Mouse (Mus musculus) heart, embryonic 11.5 days (tissue): ENCODE measurements around the gene Prss50. TPM values are rescaled to one million over a fixed set of nuclear protein-coding genes. Genes with fewer than 3 reads are reported as not detected.

Experiments used
- ATAC-seq: fragments of 200-750 bp; cut with Nextera tagmentation; replicated peaks from 2 replicates; pipeline ENCODE4 v1.8.0; 2017; ENCODE audit warnings: moderate library complexity; ENCODE audit not compliant: insufficient number of reproducible peaks, low FRiP score, low TSS enrichment
- H3K27ac ChIP-seq: fragments of 300-500 bp; sonication (generic); 2 replicates; pipeline ENCODE4 v1.5.1; 2014; ENCODE audit warnings: mild to moderate bottlenecking, low read depth, low read length
- H3K27me3 ChIP-seq: fragments of 300-500 bp; sonication (generic); 2 replicates; pipeline ENCODE4 v1.6.1; 2014; ENCODE audit warnings: mild to moderate bottlenecking, low read length, mixed read lengths; ENCODE audit not compliant: control insufficient read depth, insufficient read depth
- H3K36me3 ChIP-seq: fragments of 300-500 bp; sonication (generic); 2 replicates; pipeline ENCODE4 v1.6.1; 2014; ENCODE audit warnings: mild to moderate bottlenecking, low read length, moderate library complexity, mixed read lengths; ENCODE audit not compliant: control insufficient read depth, insufficient read depth
- H3K4me1 ChIP-seq: fragments of 300-500 bp; sonication (generic); 2 replicates; pipeline ENCODE4 v1.6.1; 2014; ENCODE audit warnings: low read length; ENCODE audit not compliant: control insufficient read depth, insufficient read depth
- H3K4me2 ChIP-seq: fragments of 300-500 bp; sonication (generic); 2 replicates; pipeline ENCODE4 v1.6.1; 2014; ENCODE audit warnings: mild to moderate bottlenecking, moderate library complexity
- H3K4me3 ChIP-seq: fragments of 300-500 bp; sonication (generic); 2 replicates; pipeline ENCODE4 v1.5.1; 2014; ENCODE audit warnings: low read depth, low read length
- H3K9ac ChIP-seq: fragments of 300-500 bp; sonication (generic); 2 replicates; pipeline ENCODE4 v1.6.1; 2014; ENCODE audit warnings: mild to moderate bottlenecking, low read depth, low read length, moderate library complexity
- H3K9me3 ChIP-seq: fragments of 300-500 bp; sonication (generic); replicated peaks from 2 replicates; pipeline ENCODE4 v1.6.1; 2016; ENCODE audit warnings: low read length; ENCODE audit not compliant: control insufficient read depth
- WGBS: fragments of 180-500 bp; shearing (Covaris S2); extraction: QIAGEN DNeasy Blood & Tissue Kit; methylation state at CpG from one replicate; pipeline ENCODE4 v1.1.7; 2014; ENCODE audit not compliant: insufficient replicate concordance; 5-methylcytosine and 5-hydroxymethylcytosine counted together
- polyA plus RNA-seq: library from polyadenylated mRNA; unstranded; fragments of >200 nt; fragmentation: Nextera tagmentation; extraction: Ambion mirVana; gene quantifications from 2 replicates; pipeline ENCODE4 v1.2.1, GENCODE M21; 2014

The Prss50 gene
- polyA plus RNA-seq, 1 experiment from 2014 or later: 1.6 TPM

GRCm38 (mm10) chr9:110902271-110902670, 44.5 kb downstream of the Prss50 start:
- Histone ChIP-seq H3K27me3 (no peaks in the 10 kb centered on the region; the same call in 1 of the 2 replicates), H3K4me1 (no peaks in the 10 kb centered on the region), H3K4me3 (no peak overlapping the region), H3K27ac (no peak overlapping the region), H3K36me3 (no peaks in the 10 kb centered on the region), H3K9me3 (no peaks in the 10 kb centered on the region; the same call in 1 of the 2 replicates), H3K4me2 (no peak overlapping the region), H3K9ac (no peak overlapping the region)
- 69% methylated on average over 4 of the region's 4 CpGs for WGBS
- no peak for ATAC-seq

- Histone ChIP-seq H3K9me3 (no peaks in the 10 kb centered on the region; the same call in 1 of the 2 replicates), H3K4me3 (no peak overlapping the region), H3K9ac (no peak overlapping the region), H3K4me2 (no peak overlapping the region), H3K27me3 (no peaks in the 10 kb centered on the region), H3K4me1 (no peaks in the 10 kb centered on the region), H3K36me3 (no peaks in the 10 kb centered on the region), H3K27ac (no peak overlapping the region)
- no peak for ATAC-seq
- WGBS: 86% methylated on average over 11 of the region's 11 CpGs
These were observed 49.6 kb downstream of the Prss50 start for GRCm38 (mm10) chr9:110907201-110907837.

DNA sequence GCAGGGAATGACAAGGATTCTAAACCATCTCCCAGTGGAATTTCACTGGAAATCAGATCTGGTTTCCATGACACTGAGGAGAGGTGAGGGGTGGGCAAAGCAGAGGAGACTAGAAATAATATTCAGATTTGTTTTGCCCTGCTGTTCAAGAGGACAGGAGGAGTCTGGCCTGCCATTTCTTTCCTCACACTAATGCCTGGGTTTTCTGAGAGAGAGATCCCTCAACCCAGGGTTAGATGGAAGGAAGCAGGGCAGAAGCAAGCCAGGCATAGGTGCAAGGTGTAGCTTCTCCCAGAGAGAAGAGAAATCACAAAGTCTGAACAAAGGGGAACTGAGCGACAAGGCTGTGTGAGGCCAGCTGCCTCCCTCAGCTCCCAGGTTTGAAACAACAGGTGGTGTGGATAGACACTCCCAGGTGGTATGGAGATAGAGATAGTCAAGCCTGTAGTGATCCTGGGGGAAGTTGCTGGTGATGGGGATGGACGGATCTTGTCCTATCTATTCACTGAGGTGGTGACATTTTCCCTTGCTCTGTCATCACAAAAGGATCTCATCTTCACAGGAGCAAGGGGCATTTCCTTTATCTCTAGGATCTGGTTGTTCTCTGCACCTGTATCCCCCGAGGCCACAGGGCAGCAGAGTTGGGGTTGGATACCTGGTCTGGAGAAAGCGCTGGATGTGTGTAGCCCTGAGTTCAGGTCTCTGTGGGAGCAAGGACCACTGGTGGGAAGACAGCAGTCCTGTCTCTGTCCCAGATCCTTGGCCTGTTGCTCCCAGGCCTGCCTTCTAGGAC, 50.3 kb downstream of the Prss50 start:
- H3K4me1 ChIP-seq: no peaks in the 10 kb centered on the region
- H3K27me3 ChIP-seq: no peaks in the 10 kb centered on the region
- H3K4me2 ChIP-seq: no peak overlapping the region
- 67% methylated on average over 4 of the region's 4 CpGs for WGBS
- H3K9me3 ChIP-seq: no peaks in the 10 kb centered on the region; the same call in 1 of the 2 replicates
- no peak for ATAC-seq
- no peak overlapping the region for H3K27ac ChIP-seq
- no peak overlapping the region for H3K9ac ChIP-seq
- H3K4me3 ChIP-seq: no peak overlapping the region
- no peaks in the 10 kb centered on the region for H3K36me3 ChIP-seq

DNA sequence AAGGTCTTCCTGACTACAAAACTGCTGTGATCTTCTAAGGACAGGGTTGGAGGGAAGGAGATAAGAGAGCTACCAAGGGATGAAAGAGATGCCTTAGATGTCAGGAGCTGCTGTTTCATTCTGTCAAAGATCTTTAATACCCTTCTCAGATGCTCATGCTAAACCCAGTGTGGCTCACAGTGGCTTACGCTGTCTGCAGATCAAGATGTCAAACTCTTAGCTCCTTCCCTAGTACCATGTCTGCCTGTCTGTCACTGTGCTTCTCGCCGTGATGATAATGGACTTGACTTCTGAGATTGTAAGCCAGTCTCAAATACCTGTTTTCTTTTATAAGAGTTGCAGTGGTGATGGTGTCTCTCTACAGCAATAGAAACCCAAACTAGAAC, 50.9 kb downstream of the Prss50 start:
- H3K4me2 ChIP-seq: no peak overlapping the region
- H3K9ac ChIP-seq: no peak overlapping the region
- H3K36me3 ChIP-seq: no peaks in the 10 kb centered on the region
- H3K27me3 ChIP-seq: no peaks in the 10 kb centered on the region
- no peak overlapping the region for H3K27ac ChIP-seq
- no peak overlapping the region for H3K4me3 ChIP-seq
- no peak for ATAC-seq
- no peaks in the 10 kb centered on the region; the same call in 1 of the 2 replicates for H3K9me3 ChIP-seq
- 65% methylated on average over 3 of the region's 3 CpGs for WGBS
- no peaks in the 10 kb centered on the region for H3K4me1 ChIP-seq

DNA sequence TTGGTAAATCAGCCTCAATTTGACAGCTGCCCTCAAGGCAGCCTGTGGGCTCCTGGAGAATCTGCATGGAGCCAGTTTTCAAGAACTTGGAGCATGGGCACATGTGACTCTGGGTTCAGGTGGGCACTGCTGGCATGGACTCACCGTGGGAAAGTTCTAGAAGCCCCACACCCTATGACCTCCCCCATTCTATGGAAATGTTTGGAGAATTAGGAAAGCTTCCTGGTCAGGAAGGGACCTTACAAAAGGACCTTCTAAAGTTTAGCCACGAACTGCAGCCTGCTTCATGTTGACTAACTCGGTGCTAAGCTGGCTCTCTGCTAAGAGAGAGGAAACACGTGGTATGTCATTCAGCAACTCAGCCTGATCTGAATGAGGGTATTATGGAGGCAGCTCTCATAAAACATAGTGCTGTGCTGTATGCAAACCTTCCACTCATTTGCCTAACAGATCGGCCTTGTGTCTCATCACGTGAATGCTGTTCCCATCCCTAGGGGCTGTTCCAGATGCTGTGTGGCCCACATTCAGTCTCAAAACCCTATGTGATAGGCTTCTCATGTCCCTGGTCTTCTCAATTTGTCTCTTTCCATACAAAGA, 51.7 kb downstream of the Prss50 start:
- no peaks in the 10 kb centered on the region for H3K4me1 ChIP-seq
- H3K4me3 ChIP-seq: no peak overlapping the region
- no peaks in the 10 kb centered on the region for H3K27me3 ChIP-seq
- ATAC-seq: no peak
- no peaks in the 10 kb centered on the region; the same call in 1 of the 2 replicates for H3K9me3 ChIP-seq
- H3K9ac ChIP-seq: no peak overlapping the region
- WGBS: 71% methylated on average over 6 of the region's 6 CpGs
- H3K4me2 ChIP-seq: no peak overlapping the region
- H3K27ac ChIP-seq: no peak overlapping the region
- no peaks in the 10 kb centered on the region for H3K36me3 ChIP-seq

Other genes starting within 250 kb of the Prss50 start
- gene Nradd, start 233.5 kb upstream of the Prss50 start, polyA plus RNA-seq: 12.6 and 19.1 TPM in 2 replicates
- 1.4 and 1.6 TPM in 2 replicates for gene Nbeal2, start 203.8 kb upstream of the Prss50 start, polyA plus RNA-seq
- gene Ccdc12, start 201.5 kb upstream of the Prss50 start, polyA plus RNA-seq: 135 and 149 TPM in 2 replicates
- gene Myl3, start 116.1 kb upstream of the Prss50 start, polyA plus RNA-seq: 3,236 and 3,494 TPM in 2 replicates
- 24.3 and 27.8 TPM in 2 replicates for gene Pth1r, start 110.8 kb upstream of the Prss50 start, polyA plus RNA-seq
- not detected in 2 replicates for gene Prss42, start 59.8 kb upstream of the Prss50 start, polyA plus RNA-seq
- not detected in 2 replicates for gene Prss44, start 44.0 kb upstream of the Prss50 start, polyA plus RNA-seq
- not detected in 2 replicates for gene Prss43, start 31.3 kb upstream of the Prss50 start, polyA plus RNA-seq
- not detected in 2 replicates for gene Prss45, start 23.4 kb upstream of the Prss50 start, polyA plus RNA-seq
- not detected in 2 replicates for gene Prss46, start 13.5 kb upstream of the Prss50 start, polyA plus RNA-seq
- 0.64 and 1.7 TPM in 2 replicates for gene Als2cl, start 21.9 kb downstream of the Prss50 start, polyA plus RNA-seq
- gene Tmie, start 22.1 kb downstream of the Prss50 start, polyA plus RNA-seq: 0.07 TPM in 1 of 2 replicates, not detected in the other
- gene Fam240a, start 58.9 kb downstream of the Prss50 start, polyA plus RNA-seq: not detected in 2 replicates
- gene Tdgf1, start 88.2 kb downstream of the Prss50 start, polyA plus RNA-seq: not detected in 2 replicates
- 2.0 and 2.1 TPM in 2 replicates for gene Lrrc2, start 93.6 kb downstream of the Prss50 start, polyA plus RNA-seq
- gene Rtp3, start 132.6 kb downstream of the Prss50 start, polyA plus RNA-seq: 0.14 and 0.29 TPM in 2 replicates
- 0.68 and 0.72 TPM in 2 replicates for gene Ltf, start 161.3 kb downstream of the Prss50 start, polyA plus RNA-seq
- gene Ccrl2, start 199.6 kb downstream of the Prss50 start, polyA plus RNA-seq: 5.6 and 5.7 TPM in 2 replicates